14 mouse cellular contexts compared by ENCODE assay signal in the genomic region with DNA sequence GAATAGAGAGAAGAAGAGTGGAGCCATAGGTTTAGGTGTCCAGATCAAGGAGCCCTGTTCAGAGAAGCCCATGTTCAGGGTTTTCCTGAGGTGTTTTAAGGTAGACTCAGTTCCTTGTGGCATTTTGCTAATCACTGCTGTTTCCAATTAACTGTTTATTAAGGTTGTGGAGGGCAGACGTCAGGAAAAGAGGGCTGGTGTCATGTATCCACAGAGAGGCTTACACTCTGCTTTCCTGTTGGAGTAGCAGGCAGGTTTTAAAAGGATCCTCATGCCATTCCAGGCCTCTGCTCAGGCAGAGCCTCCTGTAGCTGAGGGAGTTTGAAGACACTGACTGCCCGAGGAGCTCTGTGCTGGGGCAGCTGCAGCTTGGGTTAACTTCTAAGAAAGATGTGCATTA.
"Had no signal": no experiment of that assay in that cellular context is flagged by ENCODE, and none has a peak within 500 bp of the region (broad histone marks: within the 10 kb centered on the region; RNA-seq: fewer than 3 reads in every experiment).

No protein-coding gene starts in this region.

- DNase-seq: kidney, adult 9 months; kidney, postnatal 36 days; layer of hippocampus, adult 9-11 months; layer of hippocampus, postnatal 36 days; liver; liver, embryonic 13.5 days; lung, adult 18-20 months; lung, postnatal 36 days; midbrain, embryonic 14.5 days; spleen, adult 18-20 months; thymus, postnatal 36 days had no signal

- H3K27me3 ChIP-seq: liver, embryonic 13.5 days; stomach, embryonic 15.5 days had no signal

- H3K4me2 ChIP-seq: liver, embryonic 13.5 days; stomach, embryonic 15.5 days had no signal

- H3K27ac ChIP-seq: kidney, postnatal 0 days; liver, embryonic 13.5 days; stomach, embryonic 15.5 days had no signal

- H3K36me3 ChIP-seq: liver, embryonic 13.5 days; stomach, embryonic 15.5 days had no signal

- H3K4me1 ChIP-seq: liver, embryonic 13.5 days; stomach, embryonic 15.5 days had no signal

- H3K4me3 ChIP-seq: liver, embryonic 13.5 days; myocyte; stomach, embryonic 15.5 days had no signal

- H3K9me3 ChIP-seq: liver, embryonic 13.5 days; stomach, embryonic 15.5 days had no signal

- H3K9ac ChIP-seq: liver, embryonic 13.5 days; stomach, embryonic 15.5 days had no signal
